Mouse (Mus musculus): ENCODE data around the gene Tlcd1. TPM values are rescaled to one million over a fixed set of nuclear protein-coding genes. Genes with fewer than 3 reads are reported as not detected.

Gene Tlcd1
- polyA plus RNA-seq, 1 experiment from 2014 or later, result 13.6 TPM

- POLR2A ChIA-PET, result no interaction called here
- in situ Hi-C loops (cut with MboI; ENCODE audit: low pct_unique_long_range_greater_than_20kb), result no loop called here
These were observed 36.7 kb downstream of the Tlcd1 start for GRCm38 (mm10) chr11:78213086-78213817.

GRCm38 (mm10) chr11:78215709-78216317 is 39.3 kb downstream of the Tlcd1 start:
- TF ChIP-seq CTCF (IDR thresholded peaks at IDR 0.05), result no peak
- in situ Hi-C loops (cut with MboI; ENCODE audit: low pct_unique_long_range_greater_than_20kb), result no loop called here
- DNase-seq (ENCODE audit: low read depth, low spot score) (no peak), ATAC-seq (no peak)
- H3K27me3 ChIP-seq, result no peaks in the 10 kb centered on the region
- ChIA-PET CTCF (interaction anchor here (1.2 kb wide), 1 partner anchor 10 kb away, joined by 3 read pairs; no protein-coding TSS in a partner anchor), POLR2A (no interaction called here)

More at GRCm38 (mm10) chr11:78213086-78213817, 36.7 kb downstream of the Tlcd1 start:
- CTCF ChIA-PET, result interaction anchor here (0.7 to 1.2 kb wide), 4 partner anchors 10 to 33 kb away, joined by 3 to 5 read pairs (median 3); partner anchors contain the start of gene Supt6
- no peak for TF ChIP-seq CTCF (IDR thresholded peaks at IDR 0.05)
- H3K27me3 ChIP-seq, result no peaks in the 10 kb centered on the region
- ATAC-seq, result no peak
- no peak for DNase-seq (ENCODE audit: low read depth, low spot score)

- ChIA-PET POLR2A (interaction anchor here (1.3 kb wide), 1 partner anchor 13 kb away, joined by 5 read pairs; no protein-coding TSS in a partner anchor), CTCF (interaction anchor here (1.4 to 2.3 kb wide), 2 partner anchors 11 to 14 kb away, joined by 3 to 5 read pairs; no protein-coding TSS in a partner anchor)
- no peak for ATAC-seq
- no peak for TF ChIP-seq CTCF (IDR thresholded peaks at IDR 0.05)
- DNase-seq (ENCODE audit: low read depth, low spot score), result no peak
- in situ Hi-C loops (cut with MboI; ENCODE audit: low pct_unique_long_range_greater_than_20kb), result no loop called here
- no peaks in the 10 kb centered on the region for H3K27me3 ChIP-seq
These were observed 47.1 kb downstream of the Tlcd1 start for GRCm38 (mm10) chr11:78223586-78223985.

Other genes with a start within 250 kb of the Tlcd1 start
- gene Sez6, start 245.9 kb upstream of the Tlcd1 start, polyA plus RNA-seq (2021), result not detected
- 60.8 TPM for gene Phf12, start 194.0 kb upstream of the Tlcd1 start, polyA plus RNA-seq (2021)
- 17.9 TPM for gene Dhrs13, start 144.4 kb upstream of the Tlcd1 start, polyA plus RNA-seq (2021)
- 143 TPM for gene Flot2, start 138.8 kb upstream of the Tlcd1 start, polyA plus RNA-seq (2021)
- 22.1 TPM for gene Eral1, start 96.3 kb upstream of the Tlcd1 start, polyA plus RNA-seq (2021)
- gene Fam222b, start 82.1 kb upstream of the Tlcd1 start, polyA plus RNA-seq (2021), result 18.6 TPM
- gene Traf4, start 11.1 kb upstream of the Tlcd1 start, polyA plus RNA-seq (2021), result 101 TPM
- 19.6 TPM for gene Nek8, start within 50 bp of the Tlcd1 start, polyA plus RNA-seq (2021)
- gene Rpl23a, start 6.9 kb downstream of the Tlcd1 start, polyA plus RNA-seq (2021), result 1,270 TPM
- gene Rab34, start 11.7 kb downstream of the Tlcd1 start, polyA plus RNA-seq (2021), result 138 TPM
- 0.18 TPM for gene Proca1, start 16.7 kb downstream of the Tlcd1 start, polyA plus RNA-seq (2021)
- 118 TPM for gene Sdf2, start 69.0 kb downstream of the Tlcd1 start, polyA plus RNA-seq (2021)
- gene Supt6, start 69.3 kb downstream of the Tlcd1 start, polyA plus RNA-seq (2021), result 69.2 TPM
- 192 TPM for gene 2610507B11Rik, start 85.0 kb downstream of the Tlcd1 start, polyA plus RNA-seq (2021)
- gene BC030499, start 114.1 kb downstream of the Tlcd1 start, polyA plus RNA-seq (2021), result 0.30 TPM
- 45.2 TPM for gene Spag5, start 124.8 kb downstream of the Tlcd1 start, polyA plus RNA-seq (2021)
- gene Aldoc, start 146.3 kb downstream of the Tlcd1 start, polyA plus RNA-seq (2021), result 0.32 TPM
- gene Pigs, start 151.7 kb downstream of the Tlcd1 start, polyA plus RNA-seq (2021), result 96.5 TPM
- gene Unc119, start 166.8 kb downstream of the Tlcd1 start, polyA plus RNA-seq (2021), result 55.0 TPM
- gene Foxn1, start 209.8 kb downstream of the Tlcd1 start, polyA plus RNA-seq (2021), result 0.37 TPM
- 1.1 TPM for gene Slc13a2, start 245.5 kb downstream of the Tlcd1 start, polyA plus RNA-seq (2021)

Data from Patski (cell line).